Mouse (Mus musculus) hindlimb bud, embryonic 11.5 days (tissue): Measurements from ENCODE around the gene Gzf1.

Source experiments
- DNase-seq: peaks from one replicate; pipeline ENCODE4 v3.0.0-alpha.2; 2012; ENCODE audit warnings: low read depth, low spot score; ENCODE audit errors: extremely low spot score

Gzf1 gene

DNA sequence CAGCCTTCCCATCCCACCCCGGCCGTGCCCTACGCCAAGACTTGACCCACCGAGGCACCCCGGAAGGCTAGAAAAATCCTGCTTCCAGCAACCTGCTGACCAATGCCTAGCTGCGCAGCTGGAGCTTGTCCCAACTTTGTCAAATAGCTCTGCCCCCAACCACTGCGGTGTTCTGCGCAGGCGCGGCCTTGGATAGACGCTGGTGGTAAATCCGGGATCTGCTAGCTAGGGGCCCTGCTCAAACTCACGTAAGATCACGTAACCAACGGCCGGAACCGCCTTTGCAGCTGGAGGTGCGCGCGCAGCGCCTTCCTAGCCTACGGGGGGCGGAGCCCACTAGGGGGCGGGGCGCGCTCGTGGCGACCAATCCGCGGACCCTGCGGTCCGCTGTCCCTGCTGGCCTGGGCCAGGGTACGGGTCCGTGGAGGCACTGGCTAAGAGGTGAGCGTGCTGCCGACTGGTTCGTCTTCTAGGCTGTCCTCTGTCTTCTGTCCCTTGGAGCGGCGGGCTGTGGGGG is at the start of gene Gzf1:
Gene Gzf1 (plus strand): TSS at position 249 of the 517 bp plus-strand sequence.
- DNase-seq, result peak; percentile 88

DNA sequence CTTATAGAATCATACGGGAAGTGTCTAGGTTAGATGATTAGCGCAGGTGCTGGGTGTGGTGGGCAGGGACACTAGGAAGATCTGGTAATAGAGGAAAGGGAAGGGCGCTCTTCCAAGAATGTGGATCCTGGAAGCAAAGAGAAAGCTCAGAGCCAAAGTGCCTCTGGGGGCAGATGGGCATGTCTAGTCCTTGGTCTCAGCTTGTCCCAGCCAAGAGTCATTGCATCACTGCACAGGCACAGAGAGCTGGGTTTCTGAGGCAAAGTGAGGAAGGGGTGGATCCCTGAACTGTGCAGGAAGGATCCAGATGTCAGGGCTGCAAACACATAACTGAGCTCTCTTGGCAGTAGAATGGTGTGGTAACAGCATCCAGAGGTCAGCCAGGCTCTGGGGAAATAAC is 49.2 kb upstream of the Gzf1 start:
- no peak for DNase-seq

DNA sequence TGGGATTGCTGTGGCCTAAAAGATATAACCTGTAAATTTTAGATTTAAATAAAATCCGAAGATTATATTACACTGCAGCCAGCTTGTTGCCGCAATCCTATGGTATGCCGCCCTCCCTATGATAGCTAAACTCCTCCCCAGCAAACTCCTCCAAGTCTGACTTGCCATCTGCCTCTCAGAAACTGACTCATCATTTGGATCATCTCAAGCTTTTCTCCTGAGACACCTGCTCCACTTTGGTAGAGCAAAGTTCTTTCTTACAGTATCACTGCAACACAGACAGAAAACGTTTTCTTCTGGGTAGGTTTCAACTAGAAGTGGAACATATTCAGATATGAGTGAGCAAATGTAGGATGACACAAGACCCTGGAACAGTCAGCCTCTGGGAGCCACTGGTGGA is 46.4 kb upstream of the Gzf1 start:
- no peak for DNase-seq

DNA sequence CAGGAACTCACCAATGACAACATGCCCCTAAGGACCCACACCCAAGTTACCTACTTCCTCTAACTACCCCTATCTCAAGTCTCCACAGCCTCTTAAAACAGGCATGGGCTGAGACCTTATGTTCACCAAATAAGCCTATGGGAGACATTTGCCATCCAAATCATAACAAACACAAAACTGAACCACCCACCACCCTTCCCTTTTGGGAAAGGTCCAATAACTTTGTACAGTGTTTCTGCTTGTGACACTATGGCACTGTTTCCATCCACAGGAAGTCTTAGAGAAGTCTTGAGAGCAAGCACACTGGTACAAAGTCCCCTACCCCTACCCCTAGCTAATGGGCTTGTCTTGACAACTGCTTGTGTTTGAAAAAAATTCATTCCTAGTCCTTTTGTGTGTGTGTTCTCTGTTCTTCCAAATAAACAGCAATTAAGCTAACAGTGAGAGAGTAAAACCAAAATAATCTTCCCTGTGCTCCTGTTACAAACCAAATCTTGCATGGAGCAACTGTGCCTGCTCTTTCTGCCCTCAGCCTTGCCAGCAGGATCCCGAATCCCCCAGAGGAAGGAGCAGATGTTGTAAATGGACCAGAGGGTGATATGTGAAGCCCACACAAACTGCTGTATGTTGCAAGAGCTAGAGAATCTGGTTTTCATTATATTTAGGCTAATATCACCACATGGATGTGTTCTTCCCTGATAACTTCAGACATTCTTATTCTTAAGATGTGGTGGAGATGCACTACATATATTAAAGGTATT is 38.0 kb upstream of the Gzf1 start:
- DNase-seq, result no peak

DNA sequence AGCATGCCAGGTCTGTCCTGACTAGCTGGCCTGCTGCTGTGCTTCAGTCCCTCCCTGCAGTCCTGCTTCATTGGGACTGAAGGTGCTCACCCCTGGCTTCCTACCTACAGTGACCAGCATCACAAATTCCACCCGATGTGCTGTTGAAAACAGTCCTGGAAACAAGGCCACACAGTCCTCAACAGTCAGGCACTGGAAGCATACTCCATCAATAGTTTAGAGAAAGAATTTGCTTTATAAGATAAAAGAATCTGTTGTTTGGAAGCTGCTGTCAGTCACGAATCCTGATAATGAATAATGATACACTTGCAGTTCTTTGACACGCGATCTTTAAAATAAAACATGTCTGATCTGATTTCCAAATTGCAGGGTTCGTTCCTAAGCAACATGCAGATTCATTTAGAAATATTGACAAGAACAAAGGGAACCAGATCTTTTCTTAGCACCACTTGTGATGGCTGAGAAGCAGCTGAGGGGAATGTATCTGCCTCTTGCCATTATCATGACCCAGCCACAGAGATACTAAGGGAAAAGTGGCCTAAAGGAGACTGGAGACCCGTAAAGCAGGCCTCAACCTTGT is 36.3 kb upstream of the Gzf1 start:
- no peak for DNase-seq

DNA sequence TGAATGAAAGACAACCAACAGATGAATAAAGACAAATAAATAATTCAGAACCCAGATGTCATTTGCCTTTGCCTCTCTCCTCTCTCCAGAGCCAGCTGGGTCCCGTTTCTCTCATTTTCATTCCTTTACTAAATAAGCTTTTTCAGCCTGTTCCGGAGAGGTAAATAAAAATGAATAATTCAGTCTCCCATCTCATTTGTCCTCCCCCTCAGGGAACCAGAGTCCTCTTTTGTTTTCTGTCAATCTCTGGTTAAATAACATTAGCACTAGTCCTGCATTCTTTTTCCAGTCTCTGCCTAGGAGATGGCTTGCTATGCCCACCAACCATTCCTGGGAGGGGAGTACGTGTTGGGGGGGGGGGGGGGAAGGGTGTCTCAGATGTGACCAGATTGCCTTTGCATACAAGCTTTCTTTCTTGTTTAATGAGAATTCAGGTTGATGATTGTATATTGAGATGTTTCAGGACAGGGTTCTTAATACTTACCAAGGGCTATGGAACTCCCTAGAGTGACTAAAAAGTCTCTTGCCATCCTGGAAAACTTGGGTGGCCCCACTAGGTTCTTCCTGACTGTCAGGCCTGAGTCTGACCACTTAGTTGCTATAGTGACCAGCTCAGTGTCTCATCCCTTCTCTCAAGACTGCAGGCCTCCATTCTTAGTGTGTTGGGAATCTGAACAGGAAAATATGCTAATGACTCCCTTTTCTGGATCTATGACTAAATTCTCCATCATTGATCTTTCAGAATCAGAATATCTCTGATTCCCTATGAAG is 30.1 kb upstream of the Gzf1 start:
- DNase-seq, result no peak

DNA sequence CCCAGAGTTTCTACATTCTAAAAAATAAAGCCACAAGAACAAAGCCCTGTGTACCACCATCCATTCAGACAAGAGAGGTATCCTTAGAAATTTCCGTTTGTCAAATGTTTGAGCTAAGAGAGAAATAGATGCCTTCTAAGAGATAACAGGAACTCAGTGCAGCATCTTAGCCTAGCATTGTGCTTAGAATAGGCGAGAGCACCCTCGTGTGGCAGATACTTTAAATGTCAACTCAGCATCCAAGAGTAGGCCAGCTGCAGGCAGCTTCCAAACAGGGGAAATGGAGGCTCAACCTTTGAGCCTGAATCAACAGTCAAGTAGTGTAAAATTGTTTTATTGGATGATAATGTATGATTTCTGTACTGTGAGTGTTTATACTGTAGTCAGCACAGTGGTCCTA is 25.9 kb upstream of the Gzf1 start:
- no peak for DNase-seq

DNA sequence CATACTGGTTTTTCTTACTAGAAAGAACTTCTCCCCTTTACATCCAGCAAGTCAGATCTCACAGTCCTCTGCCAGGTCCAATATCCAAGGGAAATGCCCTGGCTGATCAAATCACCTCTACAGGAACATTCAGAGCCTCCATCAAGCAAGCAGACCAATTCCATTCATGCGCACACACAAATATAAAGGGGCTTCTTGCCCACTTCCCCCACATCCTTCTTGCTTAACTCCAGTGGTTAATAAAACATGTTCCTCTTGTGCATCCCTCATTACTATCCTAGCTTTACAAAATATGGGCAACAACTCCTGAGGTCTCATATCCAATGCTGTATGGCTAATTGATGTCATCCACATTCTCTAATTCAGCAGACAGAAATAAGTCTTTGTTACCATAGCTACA is 17.4 kb upstream of the Gzf1 start:
- no peak for DNase-seq

DNA sequence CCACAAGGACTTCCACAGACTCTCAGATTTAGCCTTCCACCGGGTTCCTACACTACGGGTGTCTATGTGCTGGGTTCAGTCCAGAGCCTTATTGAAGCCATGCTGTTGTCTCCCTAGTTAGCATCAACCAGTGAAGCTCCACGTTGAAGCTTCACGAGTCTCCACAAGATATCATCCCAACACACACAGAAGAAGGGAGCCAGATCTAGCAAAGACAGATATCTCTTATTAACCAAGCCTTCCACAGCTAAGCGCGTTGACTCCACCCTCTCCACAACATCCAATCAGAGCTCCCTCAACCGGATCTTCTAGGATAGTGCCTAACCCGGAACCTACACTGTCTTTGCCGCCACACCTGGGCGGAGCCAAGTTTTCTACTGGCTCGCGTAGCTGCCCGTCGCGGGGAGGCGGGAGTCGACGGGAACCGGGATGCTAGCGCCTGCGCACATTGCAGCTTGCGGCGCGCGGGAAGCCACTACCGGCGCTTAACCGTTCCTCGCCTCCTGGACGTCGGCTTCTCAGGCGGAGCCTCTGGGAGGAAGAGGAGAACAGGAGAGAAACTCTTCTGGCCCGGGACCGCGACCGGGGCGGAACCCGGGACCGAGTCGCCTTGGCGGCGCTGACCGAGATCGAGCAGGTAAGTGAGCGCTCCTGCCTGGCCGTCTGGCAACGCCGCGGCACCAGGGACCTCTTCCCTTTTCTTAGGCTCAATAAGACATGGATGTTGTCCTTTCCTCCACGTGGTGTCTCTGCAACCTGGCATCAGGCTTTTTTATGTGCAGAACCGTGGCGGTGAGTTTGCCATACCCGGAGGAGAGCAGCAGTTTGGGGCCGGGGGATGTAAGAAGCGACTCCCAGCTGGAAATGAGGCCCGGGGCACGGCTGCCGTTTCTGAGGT is 8.4 kb upstream of the Gzf1 start, which contains the start of gene Nxt1:
Gene Nxt1 (plus strand): TSS at position 403 of the 898 bp plus-strand sequence.
- DNase-seq, result peak; percentile 83

DNA sequence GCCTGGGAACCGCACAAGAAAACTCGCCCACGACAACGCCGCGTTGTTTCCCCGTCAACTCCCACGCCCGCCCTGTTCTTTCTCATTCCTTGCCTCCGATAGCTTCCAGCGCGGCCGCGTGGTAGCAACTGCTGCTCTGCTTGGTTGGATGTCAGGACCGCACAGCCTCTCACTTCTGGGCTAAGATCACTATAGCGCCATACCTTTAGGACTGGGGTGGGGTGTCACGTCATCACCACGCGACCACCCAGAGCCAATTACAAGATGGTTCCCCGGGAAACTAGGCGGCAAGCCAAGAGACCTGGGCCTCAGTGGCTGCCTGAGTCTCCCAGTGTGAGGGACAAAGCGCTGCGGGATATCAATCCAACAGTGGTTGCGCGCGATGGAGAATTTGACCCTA is 3.0 kb upstream of the Gzf1 start:
- DNase-seq, result no peak

DNA sequence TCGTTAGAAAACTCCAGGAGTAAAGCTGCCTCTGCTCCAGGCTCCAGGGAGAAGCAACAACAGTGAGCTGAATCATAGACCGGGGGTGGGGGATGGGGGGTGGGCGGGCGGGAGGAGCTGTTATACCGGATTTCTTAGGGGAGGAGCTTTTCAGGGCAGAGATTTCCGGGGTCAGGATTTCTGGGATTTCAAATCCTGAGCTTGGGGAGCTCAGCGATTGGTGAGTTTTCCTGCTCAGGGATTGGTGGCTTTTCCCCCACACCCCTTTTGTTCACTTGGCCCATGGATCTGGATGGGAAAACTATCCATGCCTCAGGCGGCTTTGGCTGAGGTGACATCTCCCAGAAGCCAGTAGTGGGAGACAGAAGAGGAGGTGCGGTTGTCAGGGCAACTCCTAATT is 1.5 kb upstream of the Gzf1 start:
- no peak for DNase-seq

DNA sequence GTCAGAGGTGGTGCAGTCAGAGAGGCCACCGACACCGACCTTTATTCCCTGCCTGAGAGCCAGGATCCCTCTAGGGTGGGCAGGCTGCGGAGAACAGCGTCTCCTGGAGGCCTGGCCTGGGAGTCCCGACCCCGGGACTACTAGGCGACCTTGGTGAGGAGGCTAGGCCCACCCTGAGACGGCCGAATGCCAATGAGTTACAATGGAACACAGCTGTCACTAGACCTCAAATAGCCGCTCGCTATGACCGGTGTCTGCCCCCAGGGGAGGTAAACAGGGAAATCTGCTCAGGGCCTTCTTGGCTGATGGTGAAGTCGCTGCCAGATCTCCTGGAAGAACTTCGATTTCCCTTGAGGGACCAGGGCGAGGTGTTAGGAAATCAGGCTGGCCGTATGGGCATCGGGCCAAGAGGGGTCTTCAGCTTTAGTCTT is 653 bp downstream of the Gzf1 start:
- DNase-seq, result no peak

DNA sequence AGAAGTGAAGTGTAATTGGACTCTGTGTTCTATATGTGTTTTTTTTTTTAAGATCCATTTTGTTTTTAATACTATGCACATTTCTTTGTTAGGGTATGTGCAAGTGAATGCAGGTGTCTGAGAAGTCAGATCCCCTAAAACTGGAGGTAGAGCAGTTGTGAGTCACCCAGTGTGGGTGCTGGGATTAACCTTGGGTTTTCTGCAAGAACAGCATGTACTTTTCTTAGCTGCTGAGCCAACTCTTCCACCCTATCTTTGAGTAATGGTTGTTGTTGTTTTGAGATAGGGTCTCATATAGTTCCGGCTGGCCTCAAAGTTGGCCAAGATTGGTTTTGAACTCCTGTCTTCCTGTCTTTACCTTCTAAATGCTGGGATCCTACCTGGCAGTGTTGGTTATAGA is 2.2 kb downstream of the Gzf1 start:
- no peak for DNase-seq

DNA sequence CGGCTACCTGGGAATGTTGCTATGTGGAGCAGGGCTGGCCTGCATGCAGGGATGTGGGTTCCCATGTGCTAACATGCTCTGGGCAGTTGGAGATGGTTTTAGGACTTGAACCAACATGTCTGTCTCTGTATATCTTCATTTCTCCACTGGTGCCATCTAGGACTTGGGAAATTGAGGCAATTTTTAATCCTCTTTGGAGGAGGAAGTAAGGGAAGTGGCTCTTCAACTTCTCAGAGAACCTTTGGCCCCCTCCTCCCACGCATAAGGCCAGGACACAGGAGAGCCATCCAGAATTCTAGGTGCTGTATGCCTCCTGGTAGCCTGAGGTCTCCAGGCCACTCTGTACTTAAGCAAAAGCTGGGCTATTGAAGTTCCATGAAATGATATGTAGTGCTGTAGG is 4.1 kb downstream of the Gzf1 start:
- no peak for DNase-seq

DNA sequence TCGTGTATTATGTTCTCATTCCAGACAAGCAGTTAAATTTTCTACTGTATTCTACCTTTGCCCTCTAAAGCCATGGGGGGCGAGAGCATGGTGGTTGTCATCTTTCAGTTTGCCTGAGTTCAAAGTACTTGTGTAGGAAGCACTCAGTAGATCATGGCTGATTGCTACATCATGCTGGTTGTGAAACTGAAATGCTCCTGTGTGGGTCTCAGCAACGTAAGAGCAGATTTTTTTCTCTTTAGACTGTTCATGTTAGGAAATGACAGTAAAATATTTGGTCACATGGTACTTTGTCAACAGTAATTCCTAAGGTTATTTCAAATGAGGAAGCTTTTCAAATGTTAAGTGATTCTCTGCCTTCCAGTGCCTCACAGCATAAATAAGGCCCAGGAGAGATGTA is 4.9 kb downstream of the Gzf1 start:
- no peak for DNase-seq

DNA sequence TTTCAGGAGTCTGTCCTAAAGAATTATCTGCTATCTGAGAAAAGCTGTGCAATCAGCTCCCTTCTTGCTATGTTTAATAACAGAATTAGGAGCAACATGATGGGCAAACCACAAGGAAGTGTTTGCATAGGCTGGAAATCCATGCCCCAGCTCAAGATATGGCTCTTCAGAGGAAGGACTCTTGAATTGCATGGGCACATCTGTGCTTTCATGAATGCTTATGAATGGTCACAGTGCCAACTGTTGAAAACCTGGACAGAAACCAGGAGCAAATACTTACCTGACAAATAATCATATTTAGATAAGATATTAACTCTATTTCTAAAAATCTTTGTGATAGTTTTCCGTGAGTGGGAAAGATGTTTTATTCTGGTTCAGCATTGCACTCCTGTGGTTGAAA is 6.0 kb downstream of the Gzf1 start:
- DNase-seq, result no peak

DNA sequence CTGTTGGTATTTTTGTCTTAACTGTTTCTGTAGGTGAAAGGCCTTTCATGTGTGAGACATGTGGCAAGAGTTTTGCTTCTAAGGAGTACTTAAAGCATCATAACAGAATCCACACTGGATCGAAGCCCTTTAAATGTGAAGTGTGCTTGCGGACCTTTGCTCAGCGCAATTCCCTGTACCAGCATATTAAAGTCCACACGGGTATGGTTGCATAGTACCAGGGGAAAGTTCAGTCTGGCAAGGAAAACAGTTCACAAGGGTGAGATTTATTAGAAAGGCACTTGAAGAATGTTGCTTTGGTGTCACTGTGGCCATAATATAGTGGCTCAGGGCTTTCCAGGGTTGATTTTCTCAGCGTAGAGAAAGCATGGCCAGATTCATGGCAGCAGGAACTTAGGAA is 7.1 kb downstream of the Gzf1 start:
- DNase-seq, result no peak

DNA sequence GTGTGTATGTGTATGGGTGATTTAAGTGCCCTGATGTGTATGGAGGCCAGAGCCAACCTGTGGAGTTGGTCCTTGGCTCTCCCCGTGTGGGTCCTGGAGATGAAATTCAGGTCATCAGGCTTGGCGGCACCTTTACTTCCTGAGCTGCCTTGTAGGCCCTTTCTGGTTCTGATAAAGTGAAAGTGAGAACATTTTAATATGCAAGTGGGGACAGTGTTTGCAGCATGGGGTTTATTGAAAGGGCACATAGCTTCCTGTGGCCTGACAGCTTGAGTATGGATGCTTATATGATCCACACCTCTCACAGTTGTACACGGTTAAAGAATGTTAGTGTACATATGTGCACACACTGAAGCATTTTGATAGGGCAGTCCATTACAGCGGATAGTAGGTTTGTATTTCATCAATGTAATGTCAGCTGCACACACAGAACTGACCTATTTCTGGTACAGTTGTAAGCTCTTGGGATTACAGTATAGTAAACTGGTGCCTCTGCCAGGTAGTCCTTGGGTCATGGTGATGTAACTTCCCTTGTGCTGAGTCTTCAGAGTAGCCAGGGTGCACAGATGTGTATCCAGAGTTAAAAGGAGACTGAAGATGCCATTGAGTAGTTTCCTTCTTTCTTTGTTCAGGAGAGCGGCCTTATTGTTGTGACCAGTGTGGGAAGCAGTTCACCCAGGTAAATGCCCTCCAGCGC is 8.8 kb downstream of the Gzf1 start:
- no peak for DNase-seq

DNA sequence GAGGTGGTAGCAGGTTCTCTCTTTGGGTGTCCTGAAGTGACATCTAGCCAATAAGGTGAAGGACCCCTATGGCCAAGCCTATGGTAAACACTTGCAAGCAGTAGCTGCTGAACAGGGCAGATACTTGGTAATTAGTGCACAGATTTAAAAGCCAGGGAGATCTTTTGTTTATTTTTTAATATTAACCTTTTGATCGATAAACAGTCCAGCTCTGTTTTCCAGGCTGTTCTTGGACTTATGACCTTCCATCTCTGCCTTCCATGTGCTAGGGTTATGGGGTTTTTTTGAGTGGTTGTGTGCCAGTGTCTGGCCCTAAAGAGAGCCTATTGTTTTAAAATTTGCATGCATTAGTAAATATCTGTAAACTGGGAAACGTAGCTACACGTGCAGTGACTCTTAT is 9.5 kb downstream of the Gzf1 start:
- DNase-seq, result no peak

DNA sequence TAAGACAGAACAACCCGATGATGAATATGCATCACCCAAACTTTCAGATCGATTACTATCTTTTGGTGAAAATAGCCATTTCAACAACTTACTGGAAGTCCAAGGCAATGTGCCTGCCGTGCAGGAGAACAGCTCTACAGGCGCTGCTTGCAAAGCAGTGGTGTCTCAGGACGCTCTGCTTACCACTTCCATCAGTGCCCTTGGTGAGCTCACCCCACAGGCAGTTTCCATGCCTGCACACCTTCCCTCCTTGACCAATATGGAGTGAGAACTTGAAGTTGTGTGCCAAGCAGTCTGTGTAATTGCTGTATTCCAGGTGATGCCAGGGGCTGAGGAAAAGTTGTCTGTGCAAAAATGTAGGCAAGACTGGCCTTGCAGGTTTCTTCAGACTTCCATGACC is 10.0 kb downstream of the Gzf1 start:
- DNase-seq, result no peak
